Comparison of ENCODE assay signal across 14 mouse cellular contexts in the genomic region with DNA sequence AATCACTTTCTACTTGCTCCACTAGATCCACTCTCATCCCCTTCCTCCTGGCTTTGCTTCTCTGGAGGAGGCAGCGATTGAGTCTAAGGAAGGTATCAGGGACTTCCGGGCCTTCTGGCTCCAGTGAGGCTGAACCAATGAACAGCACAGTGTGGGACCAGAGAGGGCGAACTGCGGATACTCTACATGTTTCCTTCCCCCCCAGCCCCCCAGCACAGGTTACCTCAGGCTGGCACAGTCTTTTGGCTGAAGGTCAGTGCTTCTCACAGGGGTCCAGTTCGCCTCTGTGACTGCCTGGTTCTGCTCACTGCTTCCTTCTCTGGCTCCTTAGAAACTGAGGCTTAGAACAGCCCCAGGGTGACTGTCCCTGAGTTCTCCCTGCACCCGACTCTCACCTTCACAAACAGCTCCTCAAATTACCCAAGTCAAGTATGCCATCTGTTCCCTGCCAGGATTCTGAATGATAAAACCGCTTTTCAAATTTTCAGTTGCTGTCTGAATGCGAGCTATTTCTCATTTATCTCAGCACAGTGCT.
DNase-seq lines count a peak whose midpoint lies in the region; ATAC-seq and TF ChIP-seq lines count a peak whose summit lies in the region.
"Had no signal": no experiment of that assay in that cellular context is flagged by ENCODE, and none has a peak within 500 bp of the region (broad histone marks: within the 10 kb centered on the region; RNA-seq: fewer than 3 reads in every experiment).

No protein-coding gene starts in this region.

- 45% methylated on average over 8 of the region's 8 CpGs for WGBS in forebrain, embryonic 13.5 days
- 60% methylated on average over 8 of the region's 8 CpGs for WGBS in forebrain, embryonic 10.5 days
- 47% methylated on average over 8 of the region's 8 CpGs for WGBS in heart, embryonic 16.5 days
- WGBS in neural tube, embryonic 13.5 days, result 61% methylated on average over 8 of the region's 8 CpGs
- WGBS in small intestine, adult 2 months, result 32% methylated on average over 8 of the region's 8 CpGs

- H3K4me2 ChIP-seq in forebrain, embryonic 13.5 days, result no peak overlapping the region
- peak overlapping the region; percentile 18; the same call in 1 of the 2 replicates for H3K4me2 ChIP-seq in heart, embryonic 16.5 days (ENCODE audit: low read depth, low read length)
- no peak overlapping the region for H3K4me2 ChIP-seq in neural tube, embryonic 13.5 days
- H3K4me2 ChIP-seq: liver, embryonic 13.5 days had no signal

- TF ChIP-seq CTCF in small intestine, adult 2 months (IDR thresholded peaks at IDR 0.05; ENCODE audit: extremely low read depth, insufficient read length, insufficient replicate concordance, low read depth, low read length), result no peak

- H3K9ac ChIP-seq in forebrain, embryonic 13.5 days, result no peak overlapping the region
- H3K9ac ChIP-seq in heart, embryonic 16.5 days (ENCODE audit: low read length), result peak overlapping the region; percentile 43
- peak overlapping the region; percentile 43; the same call in 1 of the 2 replicates for H3K9ac ChIP-seq in neural tube, embryonic 13.5 days
- H3K9ac ChIP-seq: liver, embryonic 13.5 days had no signal

- H3K27ac ChIP-seq in forebrain, embryonic 13.5 days, result peak overlapping the region; percentile 15; the same call in 1 of the 2 replicates
- no peak overlapping the region for H3K27ac ChIP-seq in forebrain, embryonic 10.5 days
- peak overlapping the region; percentile 53 for H3K27ac ChIP-seq in heart, embryonic 16.5 days (ENCODE audit: low read length)
- H3K27ac ChIP-seq in neural tube, embryonic 13.5 days (replicated peaks), result 0 out of 2 replicates have a peak overlapping the region, but pooled peaks have one; percentile 23
- peak overlapping the region; percentile 95 for H3K27ac ChIP-seq in small intestine, adult 2 months (ENCODE audit: insufficient read depth, low read depth, low read length)
- H3K27ac ChIP-seq: liver, embryonic 13.5 days had no signal

- no peak overlapping the region for H3K4me3 ChIP-seq in forebrain, embryonic 13.5 days
- H3K4me3 ChIP-seq in forebrain, embryonic 10.5 days, result no peak overlapping the region
- H3K4me3 ChIP-seq in heart, embryonic 16.5 days (ENCODE audit: low read length), result no peak overlapping the region
- no peak overlapping the region for H3K4me3 ChIP-seq in neural tube, embryonic 13.5 days
- peak overlapping the region; percentile 49 for H3K4me3 ChIP-seq in small intestine, adult 2 months (ENCODE audit: low read depth, low read length)
- H3K4me3 ChIP-seq: liver, embryonic 13.5 days had no signal

- H3K36me3 ChIP-seq in forebrain, embryonic 13.5 days (ENCODE audit: poor library complexity, severe bottlenecking), result no peaks in the 10 kb centered on the region
- H3K36me3 ChIP-seq in forebrain, embryonic 10.5 days (replicated peaks), result no peaks in the 10 kb centered on the region
- no peaks in the 10 kb centered on the region for H3K36me3 ChIP-seq in heart, embryonic 16.5 days (ENCODE audit: control insufficient read depth, insufficient read depth)
- no peaks in the 10 kb centered on the region for H3K36me3 ChIP-seq in neural tube, embryonic 13.5 days
- H3K36me3 ChIP-seq in small intestine, adult 2 months (ENCODE audit: control insufficient read depth, insufficient read depth, low read length), result no peaks in the 10 kb centered on the region
- H3K36me3 ChIP-seq: G1E; liver, embryonic 13.5 days had no signal

- H3K9me3 ChIP-seq in forebrain, embryonic 13.5 days (replicated peaks), result no peaks in the 10 kb centered on the region
- H3K9me3 ChIP-seq in forebrain, embryonic 10.5 days, result no peaks in the 10 kb centered on the region
- H3K9me3 ChIP-seq in heart, embryonic 16.5 days (replicated peaks; ENCODE audit: control insufficient read depth, low read length), result no peaks in the 10 kb centered on the region
- H3K9me3 ChIP-seq in neural tube, embryonic 13.5 days, result no peaks in the 10 kb centered on the region
- H3K9me3 ChIP-seq: liver, embryonic 13.5 days had no signal

- no peak for DNase-seq in forebrain, embryonic 10.5 days (ENCODE audit: extremely low spot score, low spot score)
- no peak for DNase-seq in heart, postnatal 4 days
- no peak for DNase-seq in neural tube, embryonic 10.5 days (ENCODE audit: extremely low spot score, low spot score)
- DNase-seq in right cerebral cortex, postnatal 25 days, result no peak
- DNase-seq: adrenal gland, adult 8-10 months; kidney, postnatal 10 days; liver, embryonic 13.5 days; right cerebral cortex, postnatal 14 days had no signal

- TF ChIP-seq POLR2A in small intestine, adult 2 months (IDR thresholded peaks at IDR 0.05; ENCODE audit: low read depth, low read length), result no peak

- 0 out of 2 replicates have a peak, but pooled peaks cover 6% of the 10 kb centered on the region for H3K4me1 ChIP-seq in forebrain, embryonic 13.5 days
- peaks cover 10% of the 10 kb centered on the region for H3K4me1 ChIP-seq in forebrain, embryonic 10.5 days
- peaks cover 19% of the 10 kb centered on the region for H3K4me1 ChIP-seq in heart, embryonic 16.5 days (ENCODE audit: control insufficient read depth, insufficient read depth, low read length)
- H3K4me1 ChIP-seq in neural tube, embryonic 13.5 days (replicated peaks), result peaks cover 11% of the 10 kb centered on the region; the same call in 1 of the 2 replicates
- peaks cover 27% of the 10 kb centered on the region for H3K4me1 ChIP-seq in small intestine, adult 2 months (ENCODE audit: control insufficient read depth, insufficient read depth, insufficient read length, low read length)
- H3K4me1 ChIP-seq: liver, embryonic 13.5 days had no signal

- peak; percentile 33; the same call in 1 of the 2 replicates for ATAC-seq in forebrain, embryonic 13.5 days
- ATAC-seq in heart, embryonic 16.5 days (replicated peaks; ENCODE audit: extremely low read depth, insufficient read depth, low FRiP score), result no peak
- no peak for ATAC-seq in neural tube, embryonic 13.5 days (ENCODE audit: low read depth)
- ATAC-seq: lung, postnatal 0 days had no signal

- H3K27me3 ChIP-seq in forebrain, embryonic 13.5 days, result 0 out of 2 replicates have a peak, but pooled peaks cover 2% of the 10 kb centered on the region
- H3K27me3 ChIP-seq in forebrain, embryonic 10.5 days (ENCODE audit: poor library complexity, severe bottlenecking), result peaks cover 12% of the 10 kb centered on the region
- H3K27me3 ChIP-seq in heart, embryonic 16.5 days (ENCODE audit: control insufficient read depth, insufficient read depth, low read length), result no peaks in the 10 kb centered on the region
- 0 out of 2 replicates have a peak, but pooled peaks cover under 1% of the 10 kb centered on the region for H3K27me3 ChIP-seq in neural tube, embryonic 13.5 days
- H3K27me3 ChIP-seq in small intestine, adult 2 months (ENCODE audit: control insufficient read depth, insufficient read depth, low read length), result no peaks in the 10 kb centered on the region
- H3K27me3 ChIP-seq: liver, embryonic 13.5 days had no signal
